Mouse (Mus musculus): ENCODE data around the gene Dmbx1. TPM values are rescaled to one million over a fixed set of nuclear protein-coding genes. Genes with fewer than 3 reads are reported as not detected.

Gene Dmbx1
- not detected in 2 replicates for polyA plus RNA-seq (2015; fragmentation: Nextera tagmentation; extraction: Ambion mirVana)

- Histone ChIP-seq H3K4me1 (ENCODE audit: control insufficient read depth, insufficient read depth, low read length) (peaks cover 7% of the 10 kb centered on the region), H3K27me3 (replicated peaks; ENCODE audit: control insufficient read depth, insufficient read depth, low read length) (peaks cover 95% of the 10 kb centered on the region), H3K27ac (ENCODE audit: low read length) (no peak within 1 kb of the TSS), H3K4me3 (ENCODE audit: low read length) (peak within 1 kb of the TSS; percentile 38), H3K9me3 (ENCODE audit: control insufficient read depth, low read length) (no peaks in the 10 kb centered on the region), H3K4me2 (ENCODE audit: low read depth, low read length) (peak within 1 kb of the TSS; percentile 58), H3K36me3 (ENCODE audit: control insufficient read depth, insufficient read depth, low read length) (no peaks in the 10 kb centered on the region), H3K9ac (ENCODE audit: low read depth, low read length) (no peak within 1 kb of the TSS)
- ATAC-seq, result peak; percentile 69
- WGBS, result under 1% methylated on average over 66 of the region's 71 CpGs
Observed at GRCm38 (mm10) chr4:115939295-115940102, at the start of gene Dmbx1. Gene Dmbx1, minus strand, starts transcription at chr4:115939926.

- Histone ChIP-seq H3K27me3 (replicated peaks; ENCODE audit: control insufficient read depth, insufficient read depth, low read length) (no peaks in the 10 kb centered on the region), H3K36me3 (ENCODE audit: control insufficient read depth, insufficient read depth, low read length) (no peaks in the 10 kb centered on the region), H3K4me3 (ENCODE audit: low read length) (no peak overlapping the region), H3K9me3 (ENCODE audit: control insufficient read depth, low read length) (no peaks in the 10 kb centered on the region), H3K27ac (ENCODE audit: low read length) (peak overlapping the region; percentile 55), H3K4me1 (ENCODE audit: control insufficient read depth, insufficient read depth, low read length) (0 out of 2 replicates have a peak, but pooled peaks cover 4% of the 10 kb centered on the region), H3K9ac (ENCODE audit: low read depth, low read length) (no peak overlapping the region), H3K4me2 (ENCODE audit: low read depth, low read length) (no peak overlapping the region)
- ATAC-seq, result no peak
- 71% methylated on average over 7 of the region's 7 CpGs for WGBS
Observed at GRCm38 (mm10) chr4:115989382-115989781, 49.7 kb upstream of the Dmbx1 start.

- no peaks in the 10 kb centered on the region for H3K36me3 ChIP-seq (ENCODE audit: control insufficient read depth, insufficient read depth, low read length)
- H3K27me3 ChIP-seq (replicated peaks; ENCODE audit: control insufficient read depth, insufficient read depth, low read length), result no peaks in the 10 kb centered on the region
- H3K4me3 ChIP-seq (ENCODE audit: low read length), result no peak overlapping the region
- peak overlapping the region; percentile 81 for H3K27ac ChIP-seq (ENCODE audit: low read length)
- no peak overlapping the region for H3K4me2 ChIP-seq (ENCODE audit: low read depth, low read length)
- 62% methylated on average over 5 of the region's 5 CpGs for WGBS
- 0 out of 2 replicates have a peak, but pooled peaks cover 6% of the 10 kb centered on the region for H3K4me1 ChIP-seq (ENCODE audit: control insufficient read depth, insufficient read depth, low read length)
- ATAC-seq, result peak; percentile 75
- H3K9ac ChIP-seq (ENCODE audit: low read depth, low read length), result no peak overlapping the region
- no peaks in the 10 kb centered on the region for H3K9me3 ChIP-seq (ENCODE audit: control insufficient read depth, low read length)
Observed at GRCm38 (mm10) chr4:115987858-115988530, 48.3 kb upstream of the Dmbx1 start.

- ATAC-seq, result peak; percentile 17
- 71% methylated on average over 1 of the region's 1 CpGs for WGBS
- no peaks in the 10 kb centered on the region for H3K36me3 ChIP-seq (ENCODE audit: control insufficient read depth, insufficient read depth, low read length)
- no peak overlapping the region for H3K9ac ChIP-seq (ENCODE audit: low read depth, low read length)
- no peaks in the 10 kb centered on the region for H3K27me3 ChIP-seq (replicated peaks; ENCODE audit: control insufficient read depth, insufficient read depth, low read length)
- 0 out of 2 replicates have a peak, but pooled peaks cover 6% of the 10 kb centered on the region for H3K4me1 ChIP-seq (ENCODE audit: control insufficient read depth, insufficient read depth, low read length)
- no peak overlapping the region for H3K4me3 ChIP-seq (ENCODE audit: low read length)
- peak overlapping the region; percentile 81 for H3K27ac ChIP-seq (ENCODE audit: low read length)
- H3K9me3 ChIP-seq (ENCODE audit: control insufficient read depth, low read length), result no peaks in the 10 kb centered on the region
- no peak overlapping the region for H3K4me2 ChIP-seq (ENCODE audit: low read depth, low read length)
Observed at GRCm38 (mm10) chr4:115987436-115987835, 47.7 kb upstream of the Dmbx1 start.

GRCm38 (mm10) chr4:115984967-115985366 is 45.2 kb upstream of the Dmbx1 start:
- Histone ChIP-seq H3K9me3 (ENCODE audit: control insufficient read depth, low read length) (no peaks in the 10 kb centered on the region), H3K4me2 (ENCODE audit: low read depth, low read length) (no peak overlapping the region), H3K27me3 (replicated peaks; ENCODE audit: control insufficient read depth, insufficient read depth, low read length) (peaks cover 7% of the 10 kb centered on the region), H3K4me1 (ENCODE audit: control insufficient read depth, insufficient read depth, low read length) (0 out of 2 replicates have a peak, but pooled peaks cover 6% of the 10 kb centered on the region), H3K9ac (ENCODE audit: low read depth, low read length) (no peak overlapping the region), H3K27ac (ENCODE audit: low read length) (no peak overlapping the region), H3K36me3 (ENCODE audit: control insufficient read depth, insufficient read depth, low read length) (no peaks in the 10 kb centered on the region), H3K4me3 (ENCODE audit: low read length) (no peak overlapping the region)
- ATAC-seq, result no peak
- WGBS, result 40% methylated on average over 8 of the region's 8 CpGs

GRCm38 (mm10) chr4:115984111-115984510 is 44.4 kb upstream of the Dmbx1 start:
- Histone ChIP-seq H3K4me2 (ENCODE audit: low read depth, low read length) (0 out of 2 replicates have a peak overlapping the region, but pooled peaks have one; percentile 17), H3K4me3 (ENCODE audit: low read length) (no peak overlapping the region), H3K4me1 (ENCODE audit: control insufficient read depth, insufficient read depth, low read length) (0 out of 2 replicates have a peak, but pooled peaks cover 6% of the 10 kb centered on the region), H3K27ac (ENCODE audit: low read length) (no peak overlapping the region), H3K9me3 (ENCODE audit: control insufficient read depth, low read length) (no peaks in the 10 kb centered on the region), H3K9ac (ENCODE audit: low read depth, low read length) (no peak overlapping the region), H3K27me3 (replicated peaks; ENCODE audit: control insufficient read depth, insufficient read depth, low read length) (peaks cover 15% of the 10 kb centered on the region), H3K36me3 (ENCODE audit: control insufficient read depth, insufficient read depth, low read length) (no peaks in the 10 kb centered on the region)
- ATAC-seq, result no peak
- WGBS, result 3% methylated on average over 13 of the region's 13 CpGs

GRCm38 (mm10) chr4:115980676-115981075 is 41.0 kb upstream of the Dmbx1 start:
- WGBS, result 0% methylated on average over 8 of the region's 8 CpGs
- H3K9ac ChIP-seq (ENCODE audit: low read depth, low read length), result no peak overlapping the region
- H3K27ac ChIP-seq (ENCODE audit: low read length), result no peak overlapping the region
- H3K36me3 ChIP-seq (ENCODE audit: control insufficient read depth, insufficient read depth, low read length), result no peaks in the 10 kb centered on the region
- ATAC-seq, result 0 out of 2 replicates have a peak, but pooled peaks have one; percentile 45
- H3K4me2 ChIP-seq (ENCODE audit: low read depth, low read length), result no peak overlapping the region
- H3K9me3 ChIP-seq (ENCODE audit: control insufficient read depth, low read length), result no peaks in the 10 kb centered on the region
- H3K4me1 ChIP-seq (ENCODE audit: control insufficient read depth, insufficient read depth, low read length), result 0 out of 2 replicates have a peak, but pooled peaks cover 2% of the 10 kb centered on the region
- H3K27me3 ChIP-seq (replicated peaks; ENCODE audit: control insufficient read depth, insufficient read depth, low read length), result peaks cover 45% of the 10 kb centered on the region
- H3K4me3 ChIP-seq (ENCODE audit: low read length), result no peak overlapping the region

- ATAC-seq, result 0 out of 2 replicates have a peak, but pooled peaks have one; percentile 25
- peak overlapping the region; percentile 50; the same call in 1 of the 2 replicates for H3K9ac ChIP-seq (ENCODE audit: low read depth, low read length)
- H3K9me3 ChIP-seq (ENCODE audit: control insufficient read depth, low read length), result no peaks in the 10 kb centered on the region
- peaks cover 50% of the 10 kb centered on the region for H3K27me3 ChIP-seq (replicated peaks; ENCODE audit: control insufficient read depth, insufficient read depth, low read length)
- H3K27ac ChIP-seq (ENCODE audit: low read length), result no peak overlapping the region
- peak overlapping the region; percentile 42 for H3K4me3 ChIP-seq (ENCODE audit: low read length)
- H3K36me3 ChIP-seq (ENCODE audit: control insufficient read depth, insufficient read depth, low read length), result no peaks in the 10 kb centered on the region
- H3K4me1 ChIP-seq (ENCODE audit: control insufficient read depth, insufficient read depth, low read length), result 0 out of 2 replicates have a peak, but pooled peaks cover 2% of the 10 kb centered on the region
- WGBS, result 1% methylated on average over 39 of the region's 39 CpGs
- H3K4me2 ChIP-seq (ENCODE audit: low read depth, low read length), result peak overlapping the region; percentile 54
Observed at GRCm38 (mm10) chr4:115979437-115979836, 39.7 kb upstream of the Dmbx1 start.

GRCm38 (mm10) chr4:115978911-115979310 is 39.2 kb upstream of the Dmbx1 start:
- no peak for ATAC-seq
- no peak overlapping the region; the same call in 1 of the 2 replicates for H3K4me3 ChIP-seq (ENCODE audit: low read length)
- H3K4me1 ChIP-seq (ENCODE audit: control insufficient read depth, insufficient read depth, low read length), result no peaks in the 10 kb centered on the region
- H3K9ac ChIP-seq (ENCODE audit: low read depth, low read length), result no peak overlapping the region
- no peaks in the 10 kb centered on the region for H3K9me3 ChIP-seq (ENCODE audit: control insufficient read depth, low read length)
- WGBS, result 22% methylated on average over 4 of the region's 4 CpGs
- H3K27ac ChIP-seq (ENCODE audit: low read length), result no peak overlapping the region
- peaks cover 50% of the 10 kb centered on the region for H3K27me3 ChIP-seq (replicated peaks; ENCODE audit: control insufficient read depth, insufficient read depth, low read length)
- H3K36me3 ChIP-seq (ENCODE audit: control insufficient read depth, insufficient read depth, low read length), result no peaks in the 10 kb centered on the region
- H3K4me2 ChIP-seq (ENCODE audit: low read depth, low read length), result peak overlapping the region; percentile 54; the same call in 1 of the 2 replicates
